Mouse (Mus musculus) lung, embryonic 16.5 days (tissue): ENCODE data around the gene Cd248. TPM values are rescaled to one million over a fixed set of nuclear protein-coding genes. Genes with fewer than 3 reads are reported as not detected.
A peak's percentile ranks its signal among the peaks of the same experiment; 100 is the strongest.

Experiments
- ATAC-seq: fragments of 200-750 bp; cut with Nextera tagmentation; 2 replicates; pipeline ENCODE4 v1.8.0; 2017; ENCODE audit warnings: low read depth, mild to moderate bottlenecking, moderate library complexity
- H3K27ac ChIP-seq: fragments of 300-500 bp; sonication (generic); 2 replicates; pipeline ENCODE4 v1.5.1; 2014; ENCODE audit warnings: mild to moderate bottlenecking, control low read depth, low read length
- H3K27me3 ChIP-seq: fragments of 300-500 bp; sonication (generic); 2 replicates; pipeline ENCODE4 v1.6.1; 2014; ENCODE audit warnings: low read depth, low read length, mixed read lengths; ENCODE audit not compliant: control insufficient read depth, insufficient read depth
- H3K36me3 ChIP-seq: fragments of 300-500 bp; sonication (generic); 2 replicates; pipeline ENCODE4 v1.6.1; 2014; ENCODE audit warnings: low read length; ENCODE audit not compliant: control insufficient read depth, insufficient read depth
- H3K4me1 ChIP-seq: fragments of 300-500 bp; sonication (generic); replicated peaks from 2 replicates; pipeline ENCODE4 v1.6.1; 2014; ENCODE audit warnings: low read length, mixed read lengths; ENCODE audit not compliant: control insufficient read depth, insufficient read depth
- H3K4me2 ChIP-seq: fragments of 300-500 bp; sonication (generic); 2 replicates; pipeline ENCODE4 v1.6.1; 2014; ENCODE audit warnings: low read depth, low read length, control low read depth
- H3K4me3 ChIP-seq: fragments of 300-500 bp; sonication (generic); 2 replicates; pipeline ENCODE4 v1.5.1; 2014; ENCODE audit warnings: mild to moderate bottlenecking, low read length, control low read depth
- H3K9ac ChIP-seq: fragments of 300-500 bp; sonication (generic); 2 replicates; pipeline ENCODE4 v1.6.1; 2014; ENCODE audit warnings: low read length, control low read depth
- H3K9me3 ChIP-seq: fragments of 300-500 bp; sonication (generic); 2 replicates; pipeline ENCODE4 v1.6.1; 2016; ENCODE audit warnings: low read length; ENCODE audit not compliant: control insufficient read depth
- WGBS: fragments of 180-500 bp; shearing (Covaris S2); extraction: QIAGEN DNeasy Blood & Tissue Kit; methylation state at CpG from one replicate; pipeline ENCODE4 v1.1.7; 2014; 5-methylcytosine and 5-hydroxymethylcytosine counted together
- polyA plus RNA-seq: library from polyadenylated mRNA; unstranded; fragments of >200 nt; fragmentation: Nextera tagmentation; extraction: Ambion mirVana; gene quantifications from 2 replicates; pipeline ENCODE4 v1.2.1, GENCODE M21; 2015

Cd248 gene
- polyA plus RNA-seq, 1 experiment from 2014 or later: 80.6 TPM

GRCm38 (mm10) chr19:5051031-5051430 lies 16.8 kb upstream of the Cd248 start:
- WGBS: 6% methylated on average over 17 of the region's 17 CpGs
- peak overlapping the region; percentile 57 for H3K9ac ChIP-seq

GRCm38 (mm10) chr19:5051515-5051914 lies 16.4 kb upstream of the Cd248 start:
- ATAC-seq: no peak
- Histone ChIP-seq H3K9me3 (no peaks in the 10 kb centered on the region), H3K4me3 (peak overlapping the region; percentile 48), H3K36me3 (peaks cover 10% of the 10 kb centered on the region), H3K9ac (peak overlapping the region; percentile 57), H3K27ac (0 out of 2 replicates have a peak overlapping the region, but pooled peaks have one; percentile 63), H3K4me1 (peaks cover 21% of the 10 kb centered on the region), H3K4me2 (peak overlapping the region; percentile 59), H3K27me3 (peaks cover 3% of the 10 kb centered on the region; the same call in 1 of the 2 replicates)
- WGBS: 58% methylated on average over 3 of the region's 3 CpGs

More at GRCm38 (mm10) chr19:5051031-5051430, 16.8 kb upstream of the Cd248 start:
- peak overlapping the region; percentile 59 for H3K4me2 ChIP-seq
- H3K27me3 ChIP-seq: peaks cover 3% of the 10 kb centered on the region; the same call in 1 of the 2 replicates
- H3K4me1 ChIP-seq: peaks cover 19% of the 10 kb centered on the region
- H3K4me3 ChIP-seq: peak overlapping the region; percentile 48
- no peaks in the 10 kb centered on the region for H3K9me3 ChIP-seq
- peaks cover 15% of the 10 kb centered on the region for H3K36me3 ChIP-seq
- peak; percentile 35 for ATAC-seq
- peak overlapping the region; percentile 63 for H3K27ac ChIP-seq

GRCm38 (mm10) chr19:5052166-5052822 lies 15.6 kb upstream of the Cd248 start:
- ATAC-seq: no peak
- Histone ChIP-seq H3K27me3 (peaks cover 3% of the 10 kb centered on the region; the same call in 1 of the 2 replicates), H3K4me2 (peak overlapping the region; percentile 59), H3K27ac (no peak overlapping the region), H3K9ac (peak overlapping the region; percentile 26; the same call in 1 of the 2 replicates), H3K4me3 (no peak overlapping the region), H3K9me3 (no peaks in the 10 kb centered on the region), H3K4me1 (peaks cover 26% of the 10 kb centered on the region), H3K36me3 (peaks cover 4% of the 10 kb centered on the region)
- WGBS: 37% methylated on average over 25 of the region's 25 CpGs

GRCm38 (mm10) chr19:5052853-5053252 lies 15.0 kb upstream of the Cd248 start:
- WGBS: 68% methylated on average over 17 of the region's 17 CpGs
- no peaks in the 10 kb centered on the region for H3K9me3 ChIP-seq
- no peak for ATAC-seq
- H3K27ac ChIP-seq: no peak overlapping the region
- peaks cover 3% of the 10 kb centered on the region; the same call in 1 of the 2 replicates for H3K27me3 ChIP-seq
- H3K4me2 ChIP-seq: no peak overlapping the region
- no peak overlapping the region for H3K9ac ChIP-seq
- peaks cover under 1% of the 10 kb centered on the region; the same call in 1 of the 2 replicates for H3K36me3 ChIP-seq
- no peak overlapping the region for H3K4me3 ChIP-seq
- H3K4me1 ChIP-seq: peaks cover 31% of the 10 kb centered on the region

GRCm38 (mm10) chr19:5053909-5054308 lies 14.0 kb upstream of the Cd248 start:
- no peak overlapping the region for H3K4me2 ChIP-seq
- 21% methylated on average over 9 of the region's 9 CpGs for WGBS
- H3K9me3 ChIP-seq: no peaks in the 10 kb centered on the region
- H3K36me3 ChIP-seq: no peaks in the 10 kb centered on the region; the same call in 1 of the 2 replicates
- H3K4me3 ChIP-seq: no peak overlapping the region
- ATAC-seq: no peak
- no peak overlapping the region for H3K27ac ChIP-seq
- H3K4me1 ChIP-seq: peaks cover 42% of the 10 kb centered on the region
- H3K27me3 ChIP-seq: peaks cover 3% of the 10 kb centered on the region; the same call in 1 of the 2 replicates
- H3K9ac ChIP-seq: no peak overlapping the region

- H3K4me3 ChIP-seq: no peak overlapping the region
- H3K4me2 ChIP-seq: no peak overlapping the region
- no peak overlapping the region for H3K27ac ChIP-seq
- H3K36me3 ChIP-seq: no peaks in the 10 kb centered on the region; the same call in 1 of the 2 replicates
- ATAC-seq: 0 out of 2 replicates have a peak, but pooled peaks have one; percentile 0
- no peak overlapping the region for H3K9ac ChIP-seq
- peaks cover 47% of the 10 kb centered on the region for H3K4me1 ChIP-seq
- H3K27me3 ChIP-seq: peaks cover 3% of the 10 kb centered on the region; the same call in 1 of the 2 replicates
- no peaks in the 10 kb centered on the region for H3K9me3 ChIP-seq
- WGBS: 8% methylated on average over 6 of the region's 6 CpGs
Measured at GRCm38 (mm10) chr19:5056251-5056650, 11.6 kb upstream of the Cd248 start.

GRCm38 (mm10) chr19:5057876-5058775 lies 9.8 kb upstream of the Cd248 start:
- H3K4me2 ChIP-seq: no peak overlapping the region
- H3K9ac ChIP-seq: no peak overlapping the region
- no peak overlapping the region for H3K4me3 ChIP-seq
- no peaks in the 10 kb centered on the region for H3K27me3 ChIP-seq
- H3K36me3 ChIP-seq: no peaks in the 10 kb centered on the region; the same call in 1 of the 2 replicates
- H3K27ac ChIP-seq: peak overlapping the region; percentile 68
- no peak for ATAC-seq
- H3K4me1 ChIP-seq: peaks cover 42% of the 10 kb centered on the region
- 21% methylated on average over 16 of the region's 16 CpGs for WGBS
- H3K9me3 ChIP-seq: no peaks in the 10 kb centered on the region

- peaks cover 42% of the 10 kb centered on the region for H3K4me1 ChIP-seq
- no peaks in the 10 kb centered on the region for H3K9me3 ChIP-seq
- H3K9ac ChIP-seq: peak overlapping the region; percentile 37
- no peak overlapping the region for H3K4me3 ChIP-seq
- H3K27me3 ChIP-seq: no peaks in the 10 kb centered on the region
- peak; percentile 68 for ATAC-seq
- peak overlapping the region; percentile 19 for H3K4me2 ChIP-seq
- no peaks in the 10 kb centered on the region; the same call in 1 of the 2 replicates for H3K36me3 ChIP-seq
- peak overlapping the region; percentile 68 for H3K27ac ChIP-seq
- 7% methylated on average over 10 of the region's 10 CpGs for WGBS
Measured at GRCm38 (mm10) chr19:5058801-5059771, 8.8 kb upstream of the Cd248 start.
